Mouse (Mus musculus): ENCODE data around the gene Kdm8. TPM values are rescaled to one million over a fixed set of nuclear protein-coding genes. Genes with fewer than 3 reads are reported as not detected.

The Kdm8 gene
- 0.22 TPM for polyA plus RNA-seq (2014; fragmentation: Illumina TruSeq; extraction: RNeasy Lipid Tissue Mini Kit (QIAGEN cat#74804); ENCODE audit: low replicate concordance)

DNA sequence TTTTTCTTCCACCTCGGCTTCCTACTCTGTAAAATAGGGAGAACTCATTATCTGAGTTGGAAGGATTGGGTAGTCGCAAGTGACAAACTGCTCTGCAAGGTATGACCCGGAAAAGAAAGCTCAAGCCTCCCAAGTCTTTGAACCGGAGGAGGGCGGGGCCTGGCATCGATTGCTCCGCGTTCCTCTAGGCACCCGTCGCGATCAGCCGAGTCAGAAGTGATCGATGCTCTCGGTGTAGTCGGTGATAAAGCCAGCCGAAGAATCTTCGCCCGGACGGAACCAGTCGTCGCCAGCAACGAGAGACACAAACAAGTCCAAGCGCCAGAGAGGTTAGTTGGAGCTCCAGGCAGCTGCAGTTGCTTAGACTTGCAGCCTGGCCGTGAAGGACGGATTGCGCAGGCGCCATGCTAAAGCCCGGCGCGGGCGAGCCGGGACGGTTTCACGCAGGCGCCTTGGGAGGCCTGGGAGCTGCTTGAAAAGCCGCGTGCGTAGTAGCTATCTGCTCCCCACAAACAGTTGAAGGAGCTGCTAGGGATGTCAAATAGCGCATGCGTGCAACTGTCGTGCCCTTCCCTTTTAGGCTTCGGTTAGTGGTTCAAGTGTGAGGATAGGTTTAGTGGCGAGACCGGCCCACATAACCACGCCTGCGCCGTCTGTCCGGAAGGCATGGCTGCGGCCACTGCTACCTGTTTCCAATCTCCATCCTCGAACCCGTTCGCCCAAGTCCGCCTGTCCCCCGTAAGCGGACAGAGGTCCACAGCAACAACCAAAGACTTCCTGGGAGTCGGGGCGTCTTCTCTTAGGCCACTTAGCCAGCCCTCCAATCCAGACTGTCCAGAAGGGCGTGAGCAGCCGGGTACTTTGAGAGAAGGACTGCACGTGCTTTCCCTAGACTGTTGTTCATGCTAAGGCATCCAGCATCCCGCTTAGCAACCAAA, at the start of gene Kdm8:
Kdm8 (plus strand) TSS at position 213 of the 938 bp plus-strand sequence.

DNA sequence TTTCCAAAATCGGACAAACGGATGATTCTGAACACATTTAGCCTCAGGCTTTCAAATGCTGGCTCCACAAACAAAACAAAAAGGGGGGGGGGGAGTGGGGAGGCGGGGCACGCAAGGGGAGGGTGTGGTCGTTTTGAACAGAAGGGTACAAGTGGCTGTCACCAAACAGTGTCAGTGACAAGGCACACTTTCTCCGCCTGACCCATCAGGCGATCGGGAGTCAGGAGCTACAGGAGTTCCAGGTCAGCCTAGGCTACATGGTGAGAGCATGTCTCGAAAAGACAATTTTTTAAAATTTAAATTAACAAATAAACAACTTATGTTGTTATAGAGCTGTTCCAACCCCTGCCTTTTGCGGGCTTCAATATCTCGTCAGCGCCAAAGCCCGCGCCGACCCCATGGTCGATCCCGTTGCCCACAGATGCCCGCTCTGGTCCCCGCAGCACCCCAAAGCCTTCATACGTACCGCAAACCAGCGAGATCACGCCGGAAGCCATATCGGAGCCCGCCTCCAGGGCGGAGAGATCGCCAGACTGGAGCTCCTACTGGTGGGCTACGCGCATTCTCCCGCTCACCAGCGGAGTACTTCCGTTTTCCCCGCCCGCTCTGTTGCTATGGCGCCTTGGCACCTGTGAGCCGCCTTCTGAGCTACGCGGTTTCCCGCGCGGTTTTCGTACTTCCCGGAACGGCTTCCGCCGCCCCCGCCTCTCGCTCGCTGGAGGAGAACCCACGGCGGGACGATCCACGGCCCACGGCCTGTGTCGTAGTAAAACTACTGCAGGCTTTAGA, 46.7 kb downstream of the Kdm8 start, which contains the start of gene Nsmce1:
Nsmce1 (minus strand) TSS at position 650 of the 789 bp plus-strand sequence.

Other genes starting within 250 kb of the Kdm8 start
- gene Nsmce1, start 46.9 kb downstream of the Kdm8 start, polyA plus RNA-seq (2014; fragmentation: Illumina TruSeq; extraction: RNeasy Lipid Tissue Mini Kit (QIAGEN cat#74804); ENCODE audit: low replicate concordance), result 29.4 TPM
- gene Il4ra, start 107.4 kb downstream of the Kdm8 start, polyA plus RNA-seq (2014; fragmentation: Illumina TruSeq; extraction: RNeasy Lipid Tissue Mini Kit (QIAGEN cat#74804); ENCODE audit: low replicate concordance), result 2.9 TPM
- 1.6 TPM for gene Il21r, start 158.8 kb downstream of the Kdm8 start, polyA plus RNA-seq (2014; fragmentation: Illumina TruSeq; extraction: RNeasy Lipid Tissue Mini Kit (QIAGEN cat#74804); ENCODE audit: low replicate concordance)

All from small intestine, adult 10 weeks (tissue).